ENCODE assay signal across 8 mouse cellular contexts in genomic region chr12:40445648-40446449, GRCm38 (mm10). TPM values are rescaled to one million over a fixed set of nuclear protein-coding genes. Genes with fewer than 3 reads are reported as not detected.
DNase-seq lines count a peak whose midpoint lies in the region; ATAC-seq lines count a peak whose summit lies in the region.

Gene Zfp277 (minus strand): TSS chr12:40445902.
Gene Dock4 (plus strand): TSS chr12:40445952.

- peak within 1 kb of the TSS; percentile 76 for H3K4me2 ChIP-seq in hindbrain, embryonic 12.5 days (replicated peaks)

- no peaks in the 10 kb centered on the region for H3K27me3 ChIP-seq in hindbrain, embryonic 12.5 days

- H3K4me3 ChIP-seq in hindbrain, embryonic 12.5 days: peak within 1 kb of the TSS; percentile 81

- WGBS in hindbrain, embryonic 12.5 days: under 1% methylated on average over 73 of the region's 80 CpGs

- H3K9ac ChIP-seq in hindbrain, embryonic 12.5 days: peak within 1 kb of the TSS; percentile 84

- ATAC-seq in hindbrain, embryonic 12.5 days (ENCODE audit: low FRiP score): peak; percentile 98

- DNase-seq in NIH3T3 (ENCODE audit: low read depth): peak; percentile 100
- peak; percentile 100 for DNase-seq in cerebellum, postnatal 10 days
- DNase-seq in frontal cortex, postnatal 10 days (ENCODE audit: low spot score in 2 of 2): peak; percentile 99 to 100
- DNase-seq in layer of hippocampus, postnatal 14 days (ENCODE audit: low spot score in 2 of 2): peak; percentile 98 to 100
- peak; percentile 99 for DNase-seq in lung, postnatal 14 days
- peak; percentile 96 for DNase-seq in retina, adult 2 months (ENCODE audit: low read depth, low spot score)
- peak; percentile 99 for DNase-seq in thymus, postnatal 36 days

- H3K36me3 ChIP-seq in hindbrain, embryonic 12.5 days: no peaks in the 10 kb centered on the region

- H3K4me1 ChIP-seq in hindbrain, embryonic 12.5 days: peaks cover 23% of the 10 kb centered on the region

- no peaks in the 10 kb centered on the region for H3K9me3 ChIP-seq in hindbrain, embryonic 12.5 days (replicated peaks)

- peak within 1 kb of the TSS; percentile 96 for H3K27ac ChIP-seq in hindbrain, embryonic 12.5 days

RNA-seq across cellular contexts. Expression of gene Zfp277, which starts in this region (rescaled TPM):
- 32.3 and 33.8 TPM in 2 replicates for polyA plus RNA-seq in hindbrain, embryonic 12.5 days (2016; fragmentation: Nextera tagmentation; extraction: Ambion mirVana)
- total RNA-seq in layer of hippocampus, postnatal 14 days (2021): 10 to 100 TPM; 24.1 to 26.1 TPM

RNA-seq across cellular contexts. Expression of gene Dock4, which starts in this region (rescaled TPM):
- 42.5 and 45.0 TPM in 2 replicates for polyA plus RNA-seq in hindbrain, embryonic 12.5 days (2016; fragmentation: Nextera tagmentation; extraction: Ambion mirVana)
- total RNA-seq in layer of hippocampus, postnatal 14 days (2021): 100 to 1,000 TPM; 193 to 215 TPM

Comparison
In these comparisons a context has a peak if more than half of its experiments do, and no peak if none do; other contexts are left out.
1. Peak in every context shown above with its lines: DNase-seq, ATAC-seq, H3K4me3 ChIP-seq and H3K27ac ChIP-seq.